Mouse (Mus musculus) spleen, adult 2 months (tissue): Measurements from ENCODE around the gene Krt80.

Source experiments
- CTCF ChIP-seq: fragments of 200-500 bp; IDR thresholded peaks from 2 replicates; pipeline ENCODE4 v1.5.1; 2011; ENCODE audit warnings: mild to moderate bottlenecking, inconsistent platforms; ENCODE audit not compliant: insufficient read depth, insufficient read length, insufficient replicate concordance; ENCODE audit errors: extremely low read depth
- POLR2A ChIP-seq: fragments of 200-500 bp; IDR thresholded peaks from 2 replicates; pipeline ENCODE4 v1.6.1; 2011; ENCODE audit warnings: low read depth, low read length, inconsistent platforms

DNA sequence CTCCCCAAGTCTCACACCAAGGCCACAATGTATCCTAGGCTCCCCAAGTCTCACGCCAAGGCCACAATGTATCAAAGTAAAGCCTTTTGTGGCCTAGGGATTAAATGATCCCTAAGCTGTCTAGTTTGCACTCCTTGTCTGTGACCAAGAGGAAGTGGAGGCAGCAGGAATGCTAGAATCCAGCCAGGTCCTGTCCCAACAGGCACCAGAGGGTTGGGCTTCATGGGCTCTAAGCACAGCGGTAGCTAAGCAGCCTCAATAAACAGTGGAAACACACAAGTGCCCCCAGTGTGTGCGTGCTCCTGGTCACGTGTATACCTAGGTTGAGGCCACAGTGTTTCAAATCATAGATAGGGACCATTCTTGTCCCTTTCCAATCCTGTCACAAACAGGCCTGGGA, 31.6 kb downstream of the Krt80 start:
- TF ChIP-seq CTCF (no peak), POLR2A (no peak)
